Mouse (Mus musculus) midbrain, postnatal 0 days (tissue): ENCODE measurements around the gene Dydc1. TPM values are rescaled to one million over a fixed set of nuclear protein-coding genes. Genes with fewer than 3 reads are reported as not detected.

Experiments used
- ATAC-seq: fragments of 200-750 bp; cut with Nextera tagmentation; 2 replicates; pipeline ENCODE4 v1.8.0; 2017; ENCODE audit warnings: moderate number of reproducible peaks, mild to moderate bottlenecking, moderate TSS enrichment, moderate library complexity; ENCODE audit not compliant: low FRiP score
- DNase-seq: peaks from one replicate; pipeline ENCODE4 v3.0.0-alpha.2; 2015; ENCODE audit warnings: low spot score
- H3K27ac ChIP-seq: fragments of 300-500 bp; sonication (generic); 2 replicates; pipeline ENCODE4 v1.5.1; 2014; ENCODE audit warnings: low read depth, mild to moderate bottlenecking, low read length, mixed read lengths
- H3K27me3 ChIP-seq: fragments of 300-500 bp; sonication (generic); 2 replicates; pipeline ENCODE4 v1.6.1; 2014; ENCODE audit warnings: low read length, control low read depth, mixed read lengths; ENCODE audit not compliant: insufficient read depth
- H3K36me3 ChIP-seq: fragments of 300-500 bp; sonication (generic); 2 replicates; pipeline ENCODE4 v1.6.1; 2014; ENCODE audit warnings: low read length, control low read depth, mixed read lengths; ENCODE audit not compliant: insufficient read depth
- H3K4me1 ChIP-seq: fragments of 300-500 bp; sonication (generic); 2 replicates; pipeline ENCODE4 v1.6.1; 2014; ENCODE audit warnings: mild to moderate bottlenecking, control low read depth, antibody characterized with exemption, low read length, mixed read lengths; ENCODE audit not compliant: insufficient read depth
- H3K4me2 ChIP-seq: fragments of 300-500 bp; sonication (generic); 2 replicates; pipeline ENCODE4 v1.6.1; 2014; ENCODE audit warnings: low read depth, mild to moderate bottlenecking, low read length, mixed read lengths; ENCODE audit not compliant: poor library complexity, severe bottlenecking
- H3K4me3 ChIP-seq: fragments of 300-500 bp; sonication (generic); 2 replicates; pipeline ENCODE4 v1.5.1; 2014; ENCODE audit warnings: low read depth, mild to moderate bottlenecking, low read length, moderate library complexity
- H3K9ac ChIP-seq: fragments of 300-500 bp; sonication (generic); replicated peaks from 2 replicates; pipeline ENCODE4 v1.6.1; 2014; ENCODE audit warnings: mild to moderate bottlenecking, low read length, moderate library complexity, mixed read lengths; ENCODE audit not compliant: poor library complexity, severe bottlenecking
- H3K9me3 ChIP-seq: fragments of 300-500 bp; sonication (generic); 2 replicates; pipeline ENCODE4 v1.6.1; 2016; ENCODE audit warnings: low read length, control low read depth
- CTCF ChIP-seq: IDR thresholded peaks from 2 replicates; pipeline ENCODE4 v1.5.1; 2016; ENCODE audit warnings: antibody characterized with exemption, mild to moderate bottlenecking
- WGBS: fragments of 180-500 bp; shearing (Covaris S2); extraction: QIAGEN DNeasy Blood & Tissue Kit; methylation state at CpG from one replicate; pipeline ENCODE4 v1.1.7; 2014; 5-methylcytosine and 5-hydroxymethylcytosine counted together
- polyA plus RNA-seq: library from polyadenylated mRNA; unstranded; fragments of >200 nt; fragmentation: Nextera tagmentation; extraction: Ambion mirVana; gene quantifications from 2 replicates; pipeline ENCODE4 v1.2.1, GENCODE M21; 2015
- total RNA-seq: library from RNA; depleted of rRNA; stranded (reverse); fragments of >200 nt; gene quantifications from 2 replicates; pipeline ENCODE4 v1.2.3, GENCODE M21; 2014

Dydc1 gene
- total and polyA plus RNA-seq, 2 experiments from 2014 or later, result 0.23 to 0.33 TPM

DNA sequence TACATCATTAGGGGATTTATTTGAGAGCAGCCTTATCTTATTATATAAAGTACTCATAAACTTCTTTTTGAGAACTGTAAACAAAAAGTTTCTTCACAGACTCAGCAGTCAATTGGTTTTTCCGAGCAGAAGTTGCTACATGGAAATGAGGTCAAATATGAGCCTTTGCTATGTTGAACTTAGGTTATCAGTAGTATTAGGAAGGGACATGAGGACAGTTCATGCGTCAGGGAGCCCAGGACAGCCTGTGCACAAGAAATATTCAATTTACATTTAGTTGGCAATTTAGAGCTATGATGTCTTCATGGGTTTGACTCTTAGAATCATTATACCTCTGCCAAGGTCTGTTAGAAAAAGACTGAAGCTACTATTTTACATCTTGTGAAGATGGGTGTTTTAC is 29.6 kb downstream of the Dydc1 start:
- no peak for TF ChIP-seq CTCF
- Histone ChIP-seq H3K4me2 (no peak overlapping the region), H3K4me3 (no peak overlapping the region), H3K36me3 (no peaks in the 10 kb centered on the region), H3K9me3 (no peaks in the 10 kb centered on the region), H3K4me1 (no peaks in the 10 kb centered on the region), H3K9ac (no peak overlapping the region), H3K27ac (no peak overlapping the region), H3K27me3 (no peaks in the 10 kb centered on the region)
- ATAC-seq (no peak), DNase-seq (no peak)
- 79% methylated on average over 2 of the region's 2 CpGs for WGBS

DNA sequence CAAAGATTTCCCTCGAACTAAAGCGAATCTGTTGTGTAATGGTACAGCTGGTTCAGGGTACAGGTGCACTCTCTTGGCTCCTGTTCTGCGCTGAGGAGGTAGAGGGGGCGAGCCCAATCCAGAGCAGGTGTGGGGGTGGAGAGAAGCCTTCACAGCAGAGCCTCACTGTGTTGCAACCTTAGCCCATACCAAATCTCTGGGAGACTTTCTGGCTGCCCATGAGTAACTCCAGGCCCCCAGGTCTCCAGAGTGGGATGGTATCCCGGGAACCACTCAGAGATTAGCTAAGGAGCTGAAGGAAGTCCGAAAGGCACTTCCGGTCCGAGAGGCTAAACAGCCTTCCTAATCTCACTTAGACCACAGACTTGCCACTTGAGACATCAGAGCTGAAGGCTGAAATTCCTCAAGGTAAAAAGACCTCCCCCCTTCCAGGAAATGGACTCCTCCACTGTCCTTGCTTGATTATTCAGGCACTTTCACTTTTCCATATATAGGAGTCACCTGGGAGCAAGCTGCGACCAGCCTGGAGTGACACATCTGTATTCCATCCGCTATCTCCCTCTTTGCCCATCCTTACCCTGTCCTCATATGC is 32.2 kb downstream of the Dydc1 start, which contains the start of gene Mat1a:
Mat1a (plus strand) TSS at position 183 of the 592 bp plus-strand sequence.
- TF ChIP-seq CTCF, result no peak
- no peak within 1 kb of the TSS for H3K9ac ChIP-seq
- no peaks in the 10 kb centered on the region for H3K27me3 ChIP-seq
- ATAC-seq (no peak), DNase-seq (no peak)
- H3K4me1 ChIP-seq, result no peaks in the 10 kb centered on the region
- no peak within 1 kb of the TSS for H3K4me2 ChIP-seq
- WGBS, result 73% methylated on average over 10 of the region's 10 CpGs
- no peaks in the 10 kb centered on the region for H3K9me3 ChIP-seq
- H3K36me3 ChIP-seq, result no peaks in the 10 kb centered on the region
- no peak within 1 kb of the TSS for H3K27ac ChIP-seq
- H3K4me3 ChIP-seq, result no peak within 1 kb of the TSS

GRCm38 (mm10) chr14:41111031-41111668 is 38.4 kb downstream of the Dydc1 start:
- Histone ChIP-seq H3K27ac (no peak overlapping the region), H3K9ac (no peak overlapping the region), H3K4me3 (no peak overlapping the region), H3K36me3 (no peaks in the 10 kb centered on the region), H3K4me2 (no peak overlapping the region), H3K9me3 (no peaks in the 10 kb centered on the region), H3K4me1 (no peaks in the 10 kb centered on the region), H3K27me3 (no peaks in the 10 kb centered on the region)
- TF ChIP-seq CTCF, result no peak
- DNase-seq (no peak), ATAC-seq (no peak)
- 89% methylated on average over 7 of the region's 7 CpGs for WGBS

GRCm38 (mm10) chr14:41112944-41113343 is 40.2 kb downstream of the Dydc1 start:
- TF ChIP-seq CTCF, result no peak
- no peak for DNase-seq
- no peak overlapping the region for H3K4me2 ChIP-seq
- WGBS, result 75% methylated on average over 4 of the region's 4 CpGs
- no peaks in the 10 kb centered on the region for H3K4me1 ChIP-seq
- no peak overlapping the region for H3K4me3 ChIP-seq
- H3K9ac ChIP-seq, result no peak overlapping the region
- no peak overlapping the region for H3K27ac ChIP-seq
- H3K9me3 ChIP-seq, result no peaks in the 10 kb centered on the region
- no peak for ATAC-seq
- H3K27me3 ChIP-seq, result no peaks in the 10 kb centered on the region
- H3K36me3 ChIP-seq, result no peaks in the 10 kb centered on the region

GRCm38 (mm10) chr14:41116271-41116670 is 43.6 kb downstream of the Dydc1 start:
- H3K9ac ChIP-seq, result no peak overlapping the region
- H3K36me3 ChIP-seq, result no peaks in the 10 kb centered on the region
- TF ChIP-seq CTCF, result no peak
- H3K4me2 ChIP-seq, result no peak overlapping the region
- no peak for ATAC-seq
- WGBS, result 89% methylated on average over 3 of the region's 3 CpGs
- DNase-seq, result no peak
- no peak overlapping the region for H3K27ac ChIP-seq
- H3K9me3 ChIP-seq, result no peaks in the 10 kb centered on the region
- H3K4me1 ChIP-seq, result no peaks in the 10 kb centered on the region
- H3K27me3 ChIP-seq, result no peaks in the 10 kb centered on the region
- H3K4me3 ChIP-seq, result no peak overlapping the region

DNA sequence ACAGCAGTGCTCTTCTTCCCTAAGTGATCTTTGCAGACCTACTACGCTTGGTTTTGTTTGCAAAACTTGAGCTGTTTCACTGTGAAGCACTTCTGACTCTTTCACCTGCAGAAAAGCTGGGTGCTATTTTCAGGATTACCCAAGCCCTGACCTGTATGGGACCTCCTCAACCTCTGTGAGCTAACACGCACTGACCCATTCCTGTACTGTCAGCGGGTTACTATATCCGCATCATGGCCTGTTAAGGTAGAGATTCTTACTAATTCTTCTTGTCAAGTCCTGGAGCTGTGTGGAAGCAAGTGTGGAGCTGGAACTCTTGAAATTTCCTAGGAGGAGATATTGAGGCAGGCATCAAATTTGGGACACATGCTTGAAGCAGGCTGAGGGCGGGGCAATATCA is 52.0 kb downstream of the Dydc1 start:
- Histone ChIP-seq H3K4me3 (no peak overlapping the region), H3K4me1 (no peaks in the 10 kb centered on the region), H3K9me3 (no peaks in the 10 kb centered on the region), H3K27ac (no peak overlapping the region), H3K36me3 (no peaks in the 10 kb centered on the region), H3K9ac (no peak overlapping the region), H3K4me2 (no peak overlapping the region), H3K27me3 (no peaks in the 10 kb centered on the region)
- WGBS, result 88% methylated on average over 5 of the region's 5 CpGs
- DNase-seq (no peak), ATAC-seq (no peak)
- TF ChIP-seq CTCF, result no peak
